Mouse (Mus musculus) embryonic fibroblast, embryonic 13.5 days (primary cell): ENCODE measurements around the gene Ptpn4.

Source experiments
- CTCF ChIP-seq: IDR thresholded peaks from 2 replicates; pipeline ENCODE4 v1.5.1; 2011; ENCODE audit warnings: mild to moderate bottlenecking, control low read depth, low read length, moderate library complexity, borderline replicate concordance; ENCODE audit not compliant: insufficient read depth
- POLR2A ChIP-seq: IDR thresholded peaks from 2 replicates; pipeline ENCODE4 v1.6.1; 2011; ENCODE audit warnings: low read depth, mild to moderate bottlenecking, control low read depth, low read length, moderate library complexity

DNA sequence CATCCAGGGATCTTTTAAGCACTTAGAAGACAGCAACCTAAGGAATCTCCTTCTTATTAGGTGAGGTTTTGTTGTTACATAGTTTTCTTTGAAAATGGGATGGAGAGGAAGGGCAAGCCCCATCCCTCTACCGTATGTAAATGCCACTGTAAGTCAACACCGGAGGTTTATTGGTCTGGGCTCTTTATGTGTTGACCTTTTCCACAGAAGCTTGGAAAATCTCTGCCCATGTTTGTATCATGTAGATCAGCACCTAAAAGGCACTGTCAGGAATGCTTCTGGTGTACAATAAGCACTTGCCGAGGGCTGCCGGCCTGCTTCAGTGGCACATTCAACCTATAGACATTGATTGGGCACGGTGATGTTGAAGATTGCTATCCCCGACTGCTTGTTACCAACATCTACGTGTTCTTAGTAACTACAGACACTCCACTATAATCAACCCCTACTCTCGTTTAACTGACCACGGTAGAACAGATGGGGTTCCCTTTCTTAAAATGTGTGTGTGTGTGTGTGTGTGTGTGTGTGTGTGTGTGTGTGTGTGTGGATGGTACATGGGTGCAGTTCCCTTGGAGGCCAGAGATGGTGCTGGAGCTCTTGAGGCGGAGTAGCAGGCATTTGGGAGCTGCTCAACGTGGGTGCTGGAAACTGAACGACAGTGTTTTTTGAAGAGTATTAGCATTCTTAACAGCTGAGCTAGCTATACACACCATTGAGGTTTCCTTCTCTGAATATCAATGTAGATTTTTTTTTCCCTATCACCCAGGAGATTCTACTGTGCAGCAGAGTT is 11.9 kb upstream of the Ptpn4 start:
- no peak for TF ChIP-seq POLR2A
- no peak for TF ChIP-seq CTCF
